Mouse (Mus musculus): Measurements from ENCODE around the gene Hagh. TPM values are rescaled to one million over a fixed set of nuclear protein-coding genes. Genes with fewer than 3 reads are reported as not detected.
A peak's percentile ranks its signal among the peaks of the same experiment; 100 is the strongest.

The Hagh gene
- polyA plus RNA-seq, 1 experiment from 2014 or later, result 38.9 TPM

DNA sequence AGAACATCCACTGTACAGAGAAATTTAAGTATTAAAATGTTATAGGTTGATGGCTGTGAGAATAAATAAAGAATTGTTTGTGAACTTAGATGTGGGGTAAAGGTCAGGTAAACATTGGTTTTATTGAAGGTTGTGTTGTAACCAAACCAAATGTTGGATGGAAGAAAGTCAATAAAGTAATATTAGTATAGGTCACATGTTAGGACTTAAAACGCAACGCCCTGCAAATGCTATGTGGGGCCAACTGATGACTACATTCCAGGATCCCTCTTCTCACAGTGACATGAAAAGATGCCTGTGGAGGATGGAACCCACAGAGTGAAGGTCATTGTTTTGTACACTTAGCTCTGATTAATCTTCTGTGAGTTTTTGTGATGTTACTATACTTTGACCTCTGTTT is 20.5 kb upstream of the Hagh start:
- Histone ChIP-seq H3K27me3 (ENCODE audit: insufficient read depth, poor library complexity, severe bottlenecking) (peaks cover 3% of the 10 kb centered on the region; the same call in 1 of the 2 replicates), H3K27ac (no peak overlapping the region), H3K36me3 (no peaks in the 10 kb centered on the region), H3K9me3 (no peaks in the 10 kb centered on the region), H3K4me1 (no peaks in the 10 kb centered on the region), H3K4me3 (no peak overlapping the region)
- 65% methylated on average over 2 of the region's 2 CpGs for WGBS
- DNase-seq (ENCODE audit: low spot score), result no peak

DNA sequence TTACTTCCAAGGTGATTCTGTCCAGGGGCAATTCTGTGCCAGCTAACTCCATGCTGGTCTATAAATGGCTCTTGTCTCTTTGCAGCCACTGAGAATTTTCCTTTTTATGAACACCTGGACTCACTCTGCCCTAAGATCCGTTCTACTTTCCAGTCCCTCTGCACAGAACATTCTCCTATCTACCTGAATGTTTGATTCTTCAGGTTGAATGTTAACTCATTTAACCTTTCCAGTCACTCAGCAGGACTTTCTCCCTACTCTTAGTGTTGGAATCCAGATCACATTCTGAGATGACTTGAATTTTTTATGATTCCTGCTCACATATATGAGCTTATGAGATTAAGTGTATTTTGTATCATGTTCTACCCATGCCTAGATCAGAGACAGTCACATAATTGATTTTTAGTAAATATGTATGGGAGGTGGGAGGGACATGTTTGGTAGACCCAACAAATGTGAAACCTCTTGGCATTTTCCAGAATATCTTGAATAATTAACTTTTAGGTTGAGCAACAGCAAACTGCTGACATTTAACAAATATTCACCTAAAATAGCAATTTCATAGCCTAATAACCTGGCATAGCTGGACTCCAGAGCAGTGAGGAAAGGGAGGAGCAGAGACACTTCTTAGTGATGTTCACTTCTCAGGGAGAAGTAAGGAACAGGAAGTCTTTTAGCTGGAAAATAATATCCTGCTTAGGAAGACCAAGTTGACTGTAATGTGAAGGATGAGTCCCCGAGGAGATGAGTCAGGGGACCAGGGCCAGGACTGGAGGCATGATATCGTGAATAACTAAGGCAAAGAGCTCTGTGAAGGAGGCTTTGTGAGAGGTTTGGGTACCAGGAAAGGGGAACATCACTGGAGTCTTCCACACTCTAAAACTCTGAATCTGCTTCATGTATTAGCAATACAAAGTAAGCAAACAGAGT is 18.3 kb upstream of the Hagh start:
- Histone ChIP-seq H3K27ac (no peak overlapping the region), H3K9me3 (no peaks in the 10 kb centered on the region), H3K4me1 (no peaks in the 10 kb centered on the region), H3K4me3 (no peak overlapping the region), H3K36me3 (no peaks in the 10 kb centered on the region), H3K27me3 (ENCODE audit: insufficient read depth, poor library complexity, severe bottlenecking) (peaks cover 16% of the 10 kb centered on the region; the same call in 1 of the 2 replicates)
- WGBS, result 48% methylated on average over 3 of the region's 3 CpGs
- no peak for DNase-seq (ENCODE audit: low spot score)

DNA sequence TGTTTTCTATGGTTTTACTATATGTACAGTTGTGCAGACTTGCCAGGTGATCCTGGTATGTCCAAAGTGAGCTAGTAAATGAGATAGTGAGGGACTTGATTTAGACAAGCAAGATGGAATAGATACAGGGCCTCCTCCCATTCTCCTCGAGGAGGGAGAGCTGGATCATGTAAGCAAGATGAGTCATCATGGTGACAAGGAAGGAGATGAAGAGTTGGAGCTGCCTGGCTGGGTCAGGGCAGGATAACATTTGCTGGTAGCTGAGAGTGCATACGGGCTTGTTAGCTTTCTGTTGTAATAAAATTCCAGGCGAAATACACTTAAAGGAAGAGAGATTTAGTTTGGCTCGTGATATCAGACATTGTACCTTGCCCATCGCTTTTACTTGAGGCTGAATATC is 398 bp downstream of the Hagh start:
- WGBS, result 47% methylated on average over 5 of the region's 5 CpGs
- H3K27me3 ChIP-seq (ENCODE audit: insufficient read depth, poor library complexity, severe bottlenecking), result peaks cover 17% of the 10 kb centered on the region
- no peak overlapping the region for H3K27ac ChIP-seq
- H3K9me3 ChIP-seq, result no peaks in the 10 kb centered on the region
- no peak overlapping the region for H3K4me3 ChIP-seq
- no peaks in the 10 kb centered on the region for H3K36me3 ChIP-seq
- DNase-seq (ENCODE audit: low spot score), result no peak
- H3K4me1 ChIP-seq, result no peaks in the 10 kb centered on the region

DNA sequence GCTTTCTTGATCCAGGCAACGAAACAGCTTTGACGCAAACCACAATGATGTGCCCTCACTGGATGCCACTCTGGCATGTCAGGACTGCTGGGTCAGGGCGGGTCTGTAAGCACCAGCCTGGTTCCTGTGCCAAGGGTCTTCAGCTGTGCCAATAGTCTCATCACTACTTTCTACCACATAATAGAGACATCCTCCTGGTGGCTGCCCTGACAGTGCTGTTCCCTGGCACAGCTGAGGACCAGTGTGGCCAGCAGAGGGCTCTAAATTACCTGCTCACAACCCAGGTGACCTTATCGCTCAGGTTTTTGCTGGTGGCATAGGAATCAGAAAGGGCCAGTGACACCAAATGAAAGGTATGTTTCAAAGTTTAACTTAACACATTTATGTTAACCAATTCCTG is 1.2 kb downstream of the Hagh start:
- no peaks in the 10 kb centered on the region for H3K9me3 ChIP-seq
- H3K4me3 ChIP-seq, result no peak overlapping the region
- no peaks in the 10 kb centered on the region for H3K36me3 ChIP-seq
- no peak for DNase-seq (ENCODE audit: low spot score)
- WGBS, result 52% methylated on average over 4 of the region's 4 CpGs
- H3K27ac ChIP-seq, result no peak overlapping the region
- no peaks in the 10 kb centered on the region for H3K4me1 ChIP-seq
- peaks cover 17% of the 10 kb centered on the region for H3K27me3 ChIP-seq (ENCODE audit: insufficient read depth, poor library complexity, severe bottlenecking)

DNA sequence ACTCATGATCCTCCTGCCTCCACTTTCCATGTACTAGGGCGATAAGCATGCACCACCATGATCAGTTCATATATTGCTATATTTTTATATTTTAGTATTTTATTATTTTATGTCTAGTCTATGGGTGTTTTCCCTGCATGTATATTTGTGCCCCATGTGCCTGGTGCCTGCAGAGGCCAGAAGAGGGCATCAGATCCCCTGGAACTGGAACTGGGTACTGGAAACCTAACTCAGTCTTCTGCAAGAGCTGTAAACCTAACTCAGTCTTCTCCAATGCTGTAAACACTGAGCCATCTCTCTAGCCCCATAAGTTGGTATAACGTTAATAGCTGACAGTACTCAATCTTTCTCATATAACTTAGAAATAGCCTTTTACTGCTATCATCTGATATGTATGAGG is 2.7 kb downstream of the Hagh start:
- DNase-seq (ENCODE audit: low spot score), result no peak
- no peak overlapping the region for H3K27ac ChIP-seq
- no peaks in the 10 kb centered on the region for H3K36me3 ChIP-seq
- no peak overlapping the region for H3K4me3 ChIP-seq
- 54% methylated on average over 2 of the region's 2 CpGs for WGBS
- H3K27me3 ChIP-seq (ENCODE audit: insufficient read depth, poor library complexity, severe bottlenecking), result peaks cover 14% of the 10 kb centered on the region
- no peaks in the 10 kb centered on the region for H3K9me3 ChIP-seq
- H3K4me1 ChIP-seq, result no peaks in the 10 kb centered on the region

DNA sequence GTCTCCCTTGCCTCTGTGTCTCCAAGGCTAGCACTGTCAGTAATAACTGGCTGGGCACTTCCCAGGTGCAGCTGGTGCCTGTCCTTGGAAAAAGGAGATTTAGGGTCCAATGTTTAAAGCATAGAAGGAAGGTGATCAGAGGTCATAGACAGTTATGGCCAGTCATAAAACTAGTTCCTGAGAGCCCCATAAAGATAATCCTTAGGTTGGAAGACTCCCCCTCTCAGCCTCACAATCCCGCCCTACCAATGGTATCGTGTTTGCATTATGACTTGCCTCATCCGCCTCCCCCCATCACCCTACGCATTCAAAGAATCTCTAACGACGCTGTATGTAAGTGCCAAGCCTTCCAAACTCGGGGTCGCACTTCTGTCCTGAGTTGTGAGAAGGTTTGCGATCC is 4.6 kb downstream of the Hagh start:
- Histone ChIP-seq H3K4me1 (peaks cover 10% of the 10 kb centered on the region), H3K27ac (no peak overlapping the region), H3K4me3 (no peak overlapping the region), H3K9me3 (no peaks in the 10 kb centered on the region), H3K27me3 (ENCODE audit: insufficient read depth, poor library complexity, severe bottlenecking) (peaks cover 14% of the 10 kb centered on the region), H3K36me3 (no peaks in the 10 kb centered on the region)
- DNase-seq (ENCODE audit: low spot score), result no peak
- WGBS, result 47% methylated on average over 9 of the region's 9 CpGs

DNA sequence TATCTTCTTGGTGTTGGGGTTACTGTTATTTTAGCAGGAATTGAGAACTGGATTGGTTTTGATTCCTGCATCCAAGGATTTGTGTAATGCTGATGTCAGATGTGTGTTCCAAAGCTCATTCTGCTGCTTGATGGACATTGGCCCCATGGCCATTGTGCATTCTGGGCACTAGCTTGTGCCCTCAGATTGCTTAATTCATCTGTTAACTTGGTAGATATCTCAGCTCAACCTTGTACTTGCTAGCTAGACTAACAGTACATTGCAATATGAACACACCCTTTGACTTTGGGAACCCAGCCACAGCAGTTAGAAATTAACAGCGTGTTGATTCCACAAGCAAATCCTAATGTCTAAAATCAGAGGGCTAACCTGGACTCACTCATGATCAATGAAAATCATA is 7.4 kb downstream of the Hagh start:
- Histone ChIP-seq H3K4me1 (peaks cover 21% of the 10 kb centered on the region), H3K9me3 (no peaks in the 10 kb centered on the region), H3K4me3 (no peak overlapping the region), H3K27ac (no peak overlapping the region), H3K27me3 (ENCODE audit: insufficient read depth, poor library complexity, severe bottlenecking) (peaks cover 18% of the 10 kb centered on the region), H3K36me3 (no peaks in the 10 kb centered on the region)
- no peak for DNase-seq (ENCODE audit: low spot score)
- 89% methylated on average over 1 of the region's 1 CpGs for WGBS

DNA sequence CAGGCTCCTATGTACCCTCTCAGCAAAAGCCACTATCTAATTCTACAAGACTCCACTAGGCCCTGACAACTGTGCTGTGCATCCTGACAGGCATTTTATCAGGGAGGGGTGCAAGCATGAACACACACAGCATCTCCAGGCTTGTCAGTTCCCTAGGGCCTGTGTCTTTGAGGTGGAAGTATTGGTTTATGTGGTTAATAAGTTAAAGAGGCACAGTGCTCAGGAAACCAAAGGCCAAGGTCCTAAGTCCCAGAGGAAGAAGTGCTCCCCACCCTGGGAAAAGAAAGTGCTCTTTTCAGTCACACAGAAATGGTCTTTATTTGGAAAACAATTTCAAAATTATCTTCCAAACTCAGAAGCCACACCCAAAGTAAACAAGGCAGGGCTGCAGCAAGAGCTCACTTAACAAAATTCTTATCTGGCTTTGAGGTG is 8.7 kb downstream of the Hagh start:
- peak overlapping the region; percentile 85 for H3K4me3 ChIP-seq
- no peaks in the 10 kb centered on the region for H3K9me3 ChIP-seq
- peak; percentile 83 for DNase-seq (ENCODE audit: low spot score)
- peaks cover 18% of the 10 kb centered on the region for H3K27me3 ChIP-seq (ENCODE audit: insufficient read depth, poor library complexity, severe bottlenecking)
- peak overlapping the region; percentile 96; the same call in 1 of the 2 replicates for H3K27ac ChIP-seq
- peaks cover 21% of the 10 kb centered on the region for H3K4me1 ChIP-seq
- peaks cover 9% of the 10 kb centered on the region; the same call in 1 of the 2 replicates for H3K36me3 ChIP-seq

DNA sequence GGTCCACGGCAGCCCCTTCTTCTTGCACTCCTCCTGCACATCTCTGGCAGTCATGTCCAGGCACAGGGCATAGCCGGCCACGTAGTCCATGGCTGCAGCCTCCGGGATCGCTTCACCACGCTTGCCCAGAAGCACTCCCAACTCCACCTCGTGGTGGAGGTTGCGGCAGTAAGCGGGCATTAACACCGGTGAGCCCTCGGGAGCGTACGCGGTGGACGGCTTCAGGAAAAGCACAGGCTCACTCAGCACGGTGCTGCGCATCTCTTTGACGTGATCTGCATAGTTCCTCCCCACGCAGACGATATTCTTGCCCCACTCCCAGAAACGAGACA is 9.8 kb downstream of the Hagh start:
- peaks cover 15% of the 10 kb centered on the region; the same call in 1 of the 2 replicates for H3K36me3 ChIP-seq
- peaks cover 11% of the 10 kb centered on the region for H3K27me3 ChIP-seq (ENCODE audit: insufficient read depth, poor library complexity, severe bottlenecking)
- no peak for DNase-seq (ENCODE audit: low spot score)
- WGBS, result under 1% methylated on average over 21 of the region's 21 CpGs
- peak overlapping the region; percentile 96 for H3K27ac ChIP-seq
- no peaks in the 10 kb centered on the region for H3K9me3 ChIP-seq
- H3K4me1 ChIP-seq, result peaks cover 21% of the 10 kb centered on the region
- H3K4me3 ChIP-seq, result peak overlapping the region; percentile 85

DNA sequence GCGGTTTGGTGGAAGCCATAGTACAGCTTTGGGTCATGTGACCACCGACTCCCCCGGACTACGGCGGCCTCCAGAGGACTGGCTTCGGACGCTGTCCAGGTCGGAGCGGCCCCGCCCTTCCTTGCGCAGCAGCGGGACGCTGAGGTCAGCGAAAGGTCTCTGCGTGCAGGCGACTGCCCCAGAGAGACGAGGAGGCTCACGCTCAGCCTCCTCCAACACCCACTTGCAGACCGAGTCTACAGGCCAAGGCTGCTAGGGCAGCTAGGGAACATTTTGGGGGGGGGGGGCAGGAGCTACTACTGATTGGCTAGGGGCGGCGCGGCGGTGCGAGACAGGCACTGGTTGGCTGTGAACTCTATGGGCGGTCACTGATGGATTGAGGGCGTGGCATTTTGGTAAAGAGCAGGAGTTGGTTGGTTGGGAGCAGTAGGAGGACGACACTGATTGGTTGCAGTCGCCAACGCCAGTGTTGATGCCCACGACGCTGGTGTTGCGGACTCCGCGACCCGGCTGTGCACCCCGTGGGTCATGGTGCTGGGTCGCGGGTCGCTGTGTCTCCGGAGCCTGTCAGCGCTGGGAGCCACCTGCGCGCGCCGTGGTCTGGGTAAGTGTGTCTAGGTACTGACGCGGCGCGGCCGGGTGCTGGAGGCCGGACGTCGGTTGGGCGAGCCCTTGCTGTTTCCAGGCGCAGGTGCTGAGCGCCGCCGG is 10.3 kb downstream of the Hagh start, which contains the start of gene Fahd1:
Fahd1 (minus strand) TSS at position 300 of the 708 bp plus-strand sequence.
- peak within 1 kb of the TSS; percentile 85 for H3K4me3 ChIP-seq
- peak within 1 kb of the TSS; percentile 96 for H3K27ac ChIP-seq
- no peaks in the 10 kb centered on the region for H3K9me3 ChIP-seq
- peak; percentile 99 for DNase-seq (ENCODE audit: low spot score)
- H3K4me1 ChIP-seq, result peaks cover 21% of the 10 kb centered on the region
- H3K36me3 ChIP-seq, result peaks cover 19% of the 10 kb centered on the region; the same call in 1 of the 2 replicates
- WGBS, result 0% methylated on average over 58 of the region's 58 CpGs
- H3K27me3 ChIP-seq (ENCODE audit: insufficient read depth, poor library complexity, severe bottlenecking), result peaks cover 11% of the 10 kb centered on the region

DNA sequence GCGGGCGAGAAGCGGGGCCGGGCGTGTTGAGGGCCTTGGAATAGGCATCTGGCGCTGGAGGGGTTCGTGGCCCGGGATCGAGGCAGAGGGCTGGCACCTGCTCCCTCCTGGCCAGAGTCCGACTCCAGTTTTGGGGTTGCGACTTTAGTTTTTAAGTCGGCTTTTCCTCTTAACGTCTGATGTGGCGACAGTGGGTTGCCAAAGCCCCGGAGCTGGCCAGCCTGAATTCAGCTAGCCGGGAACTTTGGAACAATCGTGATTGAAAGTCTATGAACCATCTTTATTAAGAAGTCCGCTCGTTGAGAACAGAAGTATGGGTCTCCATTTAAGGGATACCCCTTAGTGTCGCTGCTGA is 10.8 kb downstream of the Hagh start:
- DNase-seq (ENCODE audit: low spot score), result no peak
- WGBS, result 1% methylated on average over 20 of the region's 20 CpGs
- peaks cover 21% of the 10 kb centered on the region for H3K4me1 ChIP-seq
- H3K27me3 ChIP-seq (ENCODE audit: insufficient read depth, poor library complexity, severe bottlenecking), result peaks cover 11% of the 10 kb centered on the region
- H3K36me3 ChIP-seq, result peaks cover 20% of the 10 kb centered on the region; the same call in 1 of the 2 replicates
- no peaks in the 10 kb centered on the region for H3K9me3 ChIP-seq
- peak overlapping the region; percentile 96 for H3K27ac ChIP-seq
- peak overlapping the region; percentile 85 for H3K4me3 ChIP-seq

DNA sequence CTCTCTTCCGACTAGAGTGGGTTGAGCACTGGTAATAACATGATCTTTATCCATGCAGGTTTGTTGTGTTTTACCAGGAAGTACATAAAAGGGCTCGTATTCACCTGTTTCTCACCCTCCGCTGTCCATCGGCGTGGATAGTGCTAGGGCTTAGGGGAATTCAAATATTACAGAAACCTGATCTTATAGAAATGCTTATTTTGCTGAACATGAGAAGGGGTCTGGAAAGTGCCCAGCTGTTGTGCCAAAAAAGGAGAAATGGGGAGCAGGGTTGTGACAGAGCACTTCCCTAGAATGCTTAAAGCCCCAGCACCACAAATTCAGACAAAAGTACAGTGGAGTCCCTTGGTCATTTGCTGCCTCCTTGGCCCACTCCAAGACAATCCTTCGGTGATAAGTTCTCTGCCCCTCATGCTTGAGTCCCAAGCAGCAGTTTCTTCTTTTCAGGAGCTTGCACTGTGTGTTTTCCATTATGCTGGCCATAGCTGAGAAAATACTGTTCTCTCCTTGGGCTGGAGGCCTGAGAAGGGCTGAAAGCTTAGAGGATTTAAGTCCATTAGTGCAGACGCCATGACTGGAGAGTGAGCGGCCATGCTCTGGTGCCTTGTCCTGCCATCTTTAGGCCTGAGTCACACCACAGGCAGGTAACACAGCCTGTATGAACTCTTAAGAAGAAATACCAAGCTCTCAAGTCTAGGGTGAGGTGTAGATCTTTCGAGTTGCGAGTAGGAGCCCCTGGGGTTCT is 11.6 kb downstream of the Hagh start:
- Histone ChIP-seq H3K36me3 (peaks cover 27% of the 10 kb centered on the region; the same call in 1 of the 2 replicates), H3K27ac (no peak overlapping the region), H3K27me3 (ENCODE audit: insufficient read depth, poor library complexity, severe bottlenecking) (peaks cover 11% of the 10 kb centered on the region), H3K9me3 (no peaks in the 10 kb centered on the region), H3K4me1 (peaks cover 21% of the 10 kb centered on the region), H3K4me3 (peak overlapping the region; percentile 85)
- no peak for DNase-seq (ENCODE audit: low spot score)
- 79% methylated on average over 10 of the region's 10 CpGs for WGBS

Measured in heart, embryonic 10.5 days (tissue).